Mouse (Mus musculus) c-Kit-positive CD71-positive TER-119-positive erythroid progenitor cells, embryonic 14.5 days (primary cell): Measurements from ENCODE around the gene Isg15.

Experiments used
- DNase-seq: peaks from one replicate; pipeline ENCODE4 v3.0.0-alpha.2; 2013; ENCODE audit warnings: low spot score

The Isg15 gene

DNA sequence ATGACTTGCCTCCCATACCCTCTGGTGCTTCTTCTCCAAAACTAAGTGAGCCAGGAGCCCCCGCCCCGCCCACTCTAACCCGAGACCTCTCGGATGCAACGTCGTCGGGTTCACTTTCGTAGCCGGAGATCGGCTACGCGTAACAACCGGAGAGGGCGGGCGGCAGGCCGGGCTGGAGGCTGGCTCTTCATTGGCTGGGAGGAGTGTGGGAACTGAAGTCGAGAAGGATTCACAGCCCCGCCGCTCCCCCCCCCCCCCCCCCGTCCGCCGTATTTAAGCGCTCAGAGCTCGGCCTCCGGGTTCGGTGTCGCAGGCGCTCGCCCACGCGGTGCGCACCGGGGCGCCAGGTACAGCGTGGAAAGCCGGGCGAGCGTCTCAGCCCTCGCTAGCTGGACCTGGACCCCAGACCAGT is 2.4 kb upstream of the Isg15 start, which contains the start of gene AW011738:
AW011738 (plus strand) TSS at position 304 of the 412 bp plus-strand sequence.
- peak; percentile 61 for DNase-seq

DNA sequence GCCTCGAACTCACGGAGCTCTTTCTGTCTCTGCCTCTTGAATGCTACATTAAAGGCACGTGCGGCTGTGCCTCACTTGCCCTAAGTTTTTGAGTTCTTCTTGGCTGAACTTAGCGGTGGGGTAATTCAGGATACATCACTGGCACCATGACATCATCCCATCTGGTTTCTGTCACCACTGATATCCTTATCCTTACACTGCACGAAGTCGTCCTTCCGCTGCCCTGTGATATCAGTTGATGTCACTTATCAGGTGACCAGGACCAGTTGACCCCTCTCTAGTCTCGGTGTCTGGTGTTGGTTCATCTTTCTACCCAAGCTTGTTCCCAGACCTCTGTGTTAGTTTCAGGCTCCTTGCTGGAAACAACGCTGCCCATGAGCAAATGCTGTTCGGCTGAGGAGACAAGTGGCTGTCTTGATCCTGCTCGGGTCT is 1.9 kb upstream of the Isg15 start:
- DNase-seq = peak; percentile 84

- DNase-seq = peak; percentile 73
Observed at GRCm38 (mm10) chr4:156197829-156198205, 2.8 kb downstream of the Isg15 start.

DNA sequence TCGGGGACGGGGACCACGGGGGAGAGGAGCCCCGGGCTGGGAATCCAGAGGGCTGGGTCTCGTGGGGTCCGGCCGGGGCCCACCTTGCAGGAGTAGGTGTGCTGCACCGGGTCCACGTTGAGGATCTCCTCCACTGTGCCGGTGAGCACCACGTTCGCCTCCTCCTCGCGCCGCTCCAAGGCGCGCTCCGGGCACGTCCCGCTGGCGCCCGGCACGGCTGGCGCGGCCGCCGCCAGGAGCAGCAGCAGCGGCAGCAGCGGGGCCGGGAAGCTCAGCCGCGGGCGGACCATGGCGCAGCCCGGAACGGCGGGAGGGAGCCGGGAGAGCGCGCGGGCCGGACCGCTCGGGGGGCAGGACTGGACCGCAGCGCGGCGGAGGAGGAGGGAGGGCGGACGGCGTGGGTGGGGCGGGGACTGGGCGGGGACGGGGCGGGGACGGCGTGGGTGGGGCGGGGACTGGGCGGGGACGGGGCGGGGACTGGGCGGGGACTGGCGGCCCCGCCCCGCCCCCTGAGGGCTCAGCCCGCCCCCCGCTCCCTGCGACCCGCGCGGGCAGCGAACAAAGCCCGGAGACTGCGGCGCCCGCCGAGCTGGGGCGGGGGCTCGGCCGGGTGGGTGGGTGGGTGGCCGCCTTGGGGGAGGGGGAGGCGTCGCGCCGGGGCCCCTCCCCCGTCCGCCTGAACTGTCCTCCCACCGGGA is 3.3 kb downstream of the Isg15 start, which contains the start of gene Agrn:
Agrn (minus strand) TSS at position 358 of the 698 bp plus-strand sequence.
- peak; percentile 31 for DNase-seq

DNA sequence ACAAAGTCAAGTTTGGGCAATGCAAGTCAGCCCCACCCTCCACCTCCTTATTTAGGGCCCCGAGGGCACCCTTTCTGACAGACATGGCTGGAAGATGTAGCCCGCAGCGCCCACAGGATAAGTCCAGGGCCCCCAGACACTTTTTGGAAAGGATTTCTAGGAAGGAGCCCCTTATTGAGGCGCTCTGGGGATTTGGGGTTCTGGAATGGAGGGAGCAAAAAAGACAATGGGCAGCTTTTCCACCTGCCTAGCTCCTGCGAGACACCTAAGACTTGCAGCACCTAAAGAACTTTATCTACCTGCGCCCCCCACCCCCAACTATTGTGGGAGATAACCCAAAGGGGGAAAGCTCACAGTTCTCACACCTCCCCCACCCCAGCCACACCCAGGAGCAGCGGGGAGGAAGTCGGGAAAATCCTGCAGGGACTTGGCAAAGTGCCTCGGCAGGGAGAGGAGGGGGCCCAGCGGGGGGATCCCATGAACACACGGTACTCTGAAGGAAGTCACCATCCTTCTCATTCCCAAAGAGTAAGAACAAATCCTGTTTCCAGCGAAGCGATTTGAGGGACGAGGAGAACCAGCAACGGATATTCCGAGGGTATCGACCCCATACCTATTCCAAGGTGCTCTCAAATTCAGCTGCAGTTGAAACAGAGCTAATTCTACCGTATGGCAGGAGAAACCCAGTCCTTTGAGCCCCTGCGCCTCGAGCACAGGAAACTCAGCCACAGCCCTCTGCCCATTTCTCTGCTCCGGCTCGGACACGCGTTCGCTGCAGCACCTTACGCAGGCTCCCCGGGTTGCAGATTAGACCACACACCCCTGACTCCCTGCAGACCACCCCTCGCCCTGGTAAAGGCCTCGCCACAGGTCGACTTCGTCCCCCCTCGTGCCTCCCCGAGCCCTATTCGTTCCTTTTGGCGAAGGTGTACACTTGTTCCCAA is 4.4 kb downstream of the Isg15 start:
- no peak for DNase-seq

DNA sequence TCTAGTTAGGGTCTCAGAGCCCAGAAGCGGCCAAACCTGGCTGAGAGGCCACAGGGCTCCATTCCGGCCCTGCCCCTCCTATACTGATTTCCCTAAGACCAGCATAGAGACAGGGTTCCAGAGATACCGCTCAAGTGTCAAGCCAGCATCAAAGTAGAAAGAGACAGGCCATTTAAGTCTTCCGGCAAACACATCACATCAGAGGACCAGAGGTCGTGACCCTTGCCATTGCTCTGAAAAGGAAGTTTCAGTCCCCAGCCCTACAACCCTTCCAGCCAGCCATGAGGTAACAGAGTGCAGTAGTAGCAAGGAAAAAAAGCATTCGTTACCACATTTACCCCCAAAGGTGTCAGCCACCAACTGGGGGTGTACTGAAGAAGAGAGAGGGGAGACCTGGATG is 6.3 kb downstream of the Isg15 start:
- DNase-seq = no peak

DNA sequence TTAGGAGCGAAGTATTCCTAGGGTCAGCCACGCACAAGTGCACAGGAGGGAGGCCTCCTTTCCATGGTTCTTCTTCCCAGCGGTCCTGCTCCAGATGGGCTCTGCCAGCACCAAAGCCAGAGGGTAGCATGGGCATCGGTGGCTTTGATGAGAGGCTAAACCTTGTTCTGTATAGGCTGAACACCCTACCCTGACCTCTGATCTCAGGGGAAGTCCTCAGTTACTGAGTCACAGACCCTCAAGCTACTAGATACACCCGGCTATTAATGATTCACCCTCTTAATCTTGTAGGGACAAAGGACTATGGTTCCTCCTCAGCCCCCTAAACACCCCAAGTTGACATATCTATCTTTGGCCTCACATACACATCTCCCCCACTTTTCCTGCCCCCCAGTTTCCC is 6.7 kb downstream of the Isg15 start:
- no peak for DNase-seq

GRCm38 (mm10) chr4:156193200-156193590 is 7.4 kb downstream of the Isg15 start:
- DNase-seq = no peak

- no peak for DNase-seq
Observed at GRCm38 (mm10) chr4:156192421-156193199, 8.0 kb downstream of the Isg15 start.

DNA sequence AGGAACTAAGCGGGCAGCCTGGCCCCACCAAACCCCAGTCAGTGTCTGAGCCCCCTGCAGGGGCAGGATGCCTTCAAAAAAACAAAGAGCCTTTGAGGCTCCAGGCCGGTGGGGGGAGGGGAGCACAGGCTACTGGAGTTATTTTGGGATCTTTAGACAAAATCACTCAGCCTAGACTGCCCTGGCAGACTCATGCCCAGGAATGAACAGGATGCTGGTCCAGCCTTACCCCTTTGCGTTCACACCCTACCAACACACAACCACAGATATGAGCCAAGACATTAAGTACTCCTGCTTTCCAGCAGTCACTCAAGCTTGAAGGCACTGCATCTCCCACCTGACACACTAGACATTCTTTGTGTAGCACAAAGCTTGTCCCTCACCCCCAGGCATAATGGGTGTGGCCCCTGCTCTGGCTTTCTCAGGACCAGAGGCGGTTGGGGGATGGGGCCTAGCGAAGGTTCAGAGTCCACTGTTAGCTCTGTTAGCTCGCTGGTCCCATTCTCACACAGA is 11.8 kb downstream of the Isg15 start:
- no peak for DNase-seq

DNA sequence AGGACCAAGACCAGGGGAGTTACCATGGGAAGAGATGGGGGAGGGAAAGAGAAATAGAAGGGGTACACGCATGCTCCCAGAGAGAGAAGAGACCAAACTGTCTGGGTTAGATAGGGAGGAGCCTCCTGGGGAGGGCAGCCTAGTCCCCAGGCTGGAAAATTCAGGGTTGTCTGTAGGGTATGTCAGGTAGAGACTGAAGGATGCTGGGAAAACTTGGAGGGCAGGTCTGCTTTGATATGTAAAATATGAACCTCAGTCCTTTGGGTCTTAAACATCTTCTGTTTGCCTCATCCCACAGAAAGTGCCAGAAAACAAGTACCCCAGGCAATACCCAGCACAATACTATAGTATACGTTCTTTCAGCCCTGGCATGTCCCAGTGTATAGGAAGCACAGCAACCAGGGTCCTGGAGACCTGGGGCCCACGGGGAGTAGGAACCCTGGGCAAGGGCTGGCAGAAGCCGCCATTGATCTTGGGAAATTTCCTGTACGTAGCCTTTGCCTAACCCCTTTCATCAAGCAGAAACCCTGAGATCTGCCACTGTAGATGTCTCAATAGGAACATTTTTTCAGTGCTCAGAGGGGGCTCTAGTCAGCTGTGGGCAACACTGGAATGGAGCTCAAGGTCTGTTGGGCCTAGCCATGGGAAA is 12.3 kb downstream of the Isg15 start:
- DNase-seq = no peak

GRCm38 (mm10) chr4:156185950-156186850 is 14.4 kb downstream of the Isg15 start:
- DNase-seq = no peak

DNA sequence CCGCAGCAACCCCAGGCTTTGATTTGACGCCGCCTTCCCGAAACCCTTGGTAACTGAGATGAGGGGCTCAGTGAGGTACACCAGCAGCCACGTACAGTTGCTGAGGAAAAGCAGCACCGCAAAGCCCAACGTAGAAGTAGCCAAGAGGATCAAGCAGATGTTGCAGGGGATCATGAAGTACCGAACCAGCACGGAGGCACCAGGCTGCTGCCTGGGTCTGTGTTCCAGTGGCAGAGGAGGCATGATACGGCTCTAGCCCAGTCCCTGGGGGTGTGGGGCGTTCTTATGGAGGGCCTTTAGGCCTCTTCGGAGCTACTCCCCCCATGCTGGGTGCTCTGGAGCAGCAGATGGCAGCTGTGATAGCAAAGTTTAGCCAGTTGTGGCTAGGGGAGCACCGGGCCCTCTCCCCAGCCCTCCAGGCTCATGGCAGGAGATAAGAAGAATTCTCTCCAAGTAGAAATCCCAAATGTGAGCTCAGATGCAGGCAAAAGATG is 15.1 kb downstream of the Isg15 start:
- peak; percentile 32 for DNase-seq

DNA sequence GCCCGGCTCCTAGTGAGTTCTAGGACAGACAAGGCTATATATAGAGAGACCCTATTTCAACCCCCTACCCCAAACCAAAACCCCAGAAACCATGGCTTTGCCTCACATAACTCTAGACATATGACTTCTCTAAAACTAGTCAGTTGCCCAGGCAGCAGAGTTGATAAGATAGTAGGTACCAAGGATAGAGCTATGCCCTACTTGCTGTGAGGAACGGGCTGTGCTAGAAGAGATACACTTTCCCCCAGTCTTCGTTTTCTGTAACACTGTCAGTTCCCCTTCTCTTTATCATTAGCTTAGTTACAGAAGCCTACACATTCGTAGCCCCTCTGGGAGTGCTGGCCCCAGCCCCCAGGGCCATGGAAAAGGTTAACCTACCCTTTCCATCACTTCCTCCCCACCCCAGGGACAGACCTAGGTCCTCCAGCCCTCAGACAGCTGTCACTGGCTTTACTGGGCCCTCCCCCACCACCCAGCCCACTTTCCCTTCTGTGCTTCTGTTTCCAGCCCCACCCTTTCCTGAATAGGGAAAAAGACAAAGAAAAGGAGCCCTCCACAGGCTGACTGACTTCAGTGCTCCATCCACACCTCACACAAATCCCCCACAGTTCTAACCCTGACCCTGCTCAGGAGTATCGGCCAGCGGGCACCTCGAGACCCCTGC is 16.2 kb downstream of the Isg15 start:
- DNase-seq = no peak

DNA sequence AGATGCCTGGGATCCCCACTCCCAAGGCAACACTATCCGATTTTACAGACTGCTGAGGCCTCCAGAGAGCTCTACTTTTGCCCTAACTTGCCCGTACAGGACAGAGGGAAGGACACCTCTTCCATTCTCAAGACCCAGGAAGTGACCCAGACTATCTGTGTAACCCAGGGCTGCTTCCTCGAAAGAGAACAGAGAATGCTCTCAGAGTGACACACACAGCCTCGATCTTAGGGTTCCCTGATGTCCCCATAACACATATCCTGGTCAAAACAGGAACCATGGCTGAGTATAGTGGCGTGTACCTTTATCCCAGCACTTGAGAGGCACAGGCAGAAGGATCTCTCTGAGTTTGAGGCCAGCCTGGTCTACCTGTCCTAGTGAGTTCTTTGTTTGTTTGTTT is 16.9 kb downstream of the Isg15 start:
- DNase-seq = no peak

GRCm38 (mm10) chr4:156177630-156178029 is 23.0 kb downstream of the Isg15 start:
- no peak for DNase-seq

DNA sequence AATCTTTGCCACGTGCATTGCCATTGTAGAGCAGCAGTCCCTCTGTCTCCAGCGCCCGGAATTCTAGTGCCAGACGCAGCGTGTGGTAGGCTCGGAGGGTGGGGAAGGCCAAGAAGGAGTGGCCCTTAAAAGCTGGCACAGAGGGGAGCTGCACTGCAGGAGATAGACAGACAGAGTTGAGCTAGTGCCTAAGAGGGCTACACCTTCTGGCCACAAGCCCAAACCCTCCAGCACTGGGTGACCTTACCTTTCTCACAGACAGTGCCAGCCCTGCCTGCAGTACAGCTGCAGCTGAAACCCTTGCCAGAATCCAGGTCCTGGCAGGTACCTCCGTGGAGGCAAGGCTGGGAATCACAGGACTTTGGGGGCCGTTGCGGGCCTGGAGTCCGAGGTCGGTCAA is 28.8 kb downstream of the Isg15 start:
- no peak for DNase-seq

DNA sequence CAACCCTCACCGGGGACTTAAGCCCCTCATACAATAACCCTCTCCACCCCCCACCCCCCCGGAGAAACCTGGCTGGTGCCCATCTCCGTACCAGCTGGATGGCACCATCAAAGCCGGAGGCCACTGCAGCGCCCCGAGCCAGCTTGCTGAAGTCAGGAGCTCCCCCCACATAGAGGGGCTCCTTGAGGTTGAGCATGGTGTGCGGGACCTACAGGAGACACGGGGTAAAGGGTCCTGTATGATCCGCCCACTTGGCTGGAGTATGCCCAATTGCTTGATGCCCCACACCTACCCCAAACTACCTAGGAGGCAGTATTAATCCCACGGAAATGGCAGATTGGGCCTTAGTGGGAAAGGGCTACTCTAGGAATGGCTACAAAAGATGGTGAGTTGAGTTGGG is 31.5 kb downstream of the Isg15 start:
- DNase-seq = no peak

GRCm38 (mm10) chr4:156168611-156169010 is 32.0 kb downstream of the Isg15 start:
- no peak for DNase-seq

DNA sequence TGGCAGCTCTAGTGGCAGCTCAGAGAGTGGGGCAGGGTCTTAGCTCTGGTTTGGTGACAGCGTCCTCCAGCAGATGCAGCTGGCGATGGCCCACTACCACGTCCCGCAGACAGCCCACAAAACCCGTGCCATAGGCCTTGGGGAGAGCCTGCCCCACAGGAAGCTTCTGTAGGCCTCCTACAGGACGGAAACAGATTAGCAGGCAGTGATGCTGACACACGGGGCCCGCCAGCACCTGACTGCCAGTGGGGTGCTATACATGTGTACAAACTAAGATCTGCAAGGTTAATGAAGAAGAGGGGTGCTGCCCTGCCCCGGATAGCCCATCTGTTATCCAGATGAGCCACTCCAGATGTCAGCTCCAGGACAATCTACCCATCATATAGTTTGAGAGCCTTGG is 34.1 kb downstream of the Isg15 start:
- no peak for DNase-seq
